Mouse (Mus musculus): Measurements from ENCODE around the gene 4930563M21Rik.

DNA sequence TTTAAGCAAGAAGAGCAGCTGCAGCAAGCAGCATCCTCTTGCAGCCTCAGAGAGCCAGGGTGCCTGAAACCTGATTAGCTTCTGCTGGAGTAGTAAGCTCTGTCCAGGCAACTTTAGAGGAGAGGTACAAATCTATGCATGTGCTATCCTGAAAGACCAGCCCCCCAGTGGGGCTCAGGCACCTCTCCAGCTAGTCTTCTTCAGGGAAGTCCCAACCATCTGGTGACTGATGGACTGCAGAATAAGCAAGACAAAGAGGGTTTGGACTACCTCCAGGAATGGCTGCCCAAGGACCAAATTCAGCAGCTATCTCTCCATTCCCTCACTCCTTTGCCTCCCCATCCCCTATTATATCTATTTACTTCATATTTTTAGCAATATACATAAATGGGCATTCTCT lies 69.0 kb downstream of the 4930563M21Rik start:
- TF ChIP-seq CTCF (IDR thresholded peaks at IDR 0.05; ENCODE audit: control insufficient read depth, insufficient read depth, insufficient read length), result no peak
- TF ChIP-seq USF1 (IDR thresholded peaks at IDR 0.05; ENCODE audit: low read depth), result no peak
- no peak for TF ChIP-seq MAX (IDR thresholded peaks at IDR 0.05)
- no peak for TF ChIP-seq MYOD1 (IDR thresholded peaks at IDR 0.05; ENCODE audit: control insufficient read depth, insufficient read length, low read depth)
- no peak for TF ChIP-seq CEBPB (IDR thresholded peaks at IDR 0.05; ENCODE audit: low read depth)
- no peak for TF ChIP-seq FOSL1 (IDR thresholded peaks at IDR 0.05; ENCODE audit: insufficient read depth, low read length, poor library complexity, severe bottlenecking)
- no peak for TF ChIP-seq MYOG (IDR thresholded peaks at IDR 0.05; ENCODE audit: control insufficient read depth, extremely low read depth, insufficient read length)

Measured in C2C12 (cell line).